Mouse (Mus musculus) liver, adult 2 months (tissue): ENCODE data around the gene Crim1.

Source experiments
- CTCF ChIP-seq: fragments of 200-500 bp; IDR thresholded peaks from 2 replicates; pipeline ENCODE4 v1.5.1; 2011; ENCODE audit warnings: low read depth, low read length, control low read depth
- POLR2A ChIP-seq: fragments of 200-500 bp; IDR thresholded peaks from 2 replicates; pipeline ENCODE4 v1.6.1; 2011; ENCODE audit warnings: low read length, control low read depth; ENCODE audit not compliant: insufficient read depth; ENCODE audit errors: extremely low read depth

DNA sequence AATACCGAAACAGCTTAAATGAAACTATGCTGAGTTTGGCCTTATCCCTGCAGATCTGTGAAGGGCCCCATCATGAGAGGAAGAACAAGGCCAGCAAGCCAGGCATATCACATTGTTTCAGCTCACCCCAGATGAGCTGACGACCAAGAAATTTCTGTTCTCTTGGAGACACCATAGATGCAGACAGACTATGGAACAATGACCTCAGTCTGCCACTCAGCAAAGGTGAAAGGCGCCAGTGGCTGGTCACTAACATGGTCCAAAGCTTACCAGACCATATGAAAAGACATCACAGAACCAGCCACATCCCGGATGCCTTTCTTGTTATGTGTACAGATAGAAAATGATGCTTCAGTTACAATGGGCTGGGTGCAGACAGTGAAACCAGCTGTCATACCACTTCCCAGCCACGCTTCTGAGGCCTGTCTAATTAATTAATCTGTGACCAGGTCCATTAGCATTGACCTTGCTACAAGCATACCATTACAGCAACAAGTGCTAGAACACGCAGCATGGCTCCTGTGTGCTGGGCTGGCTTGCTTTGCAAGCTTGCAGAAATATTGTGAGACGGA lies 125.8 kb downstream of the Crim1 start:
- no peak for TF ChIP-seq POLR2A
- TF ChIP-seq CTCF = no peak
